Mouse (Mus musculus): ENCODE data around the gene Slc8b1. TPM values are rescaled to one million over a fixed set of nuclear protein-coding genes. Genes with fewer than 3 reads are reported as not detected.

Slc8b1 gene
- polyA plus RNA-seq, 1 experiment from 2014 or later = 2.1 TPM

GRCm38 (mm10) chr5:120574469-120575063 lies 63.6 kb downstream of the Slc8b1 start:
- no peaks in the 10 kb centered on the region; the same call in 1 of the 2 replicates for H3K36me3 ChIP-seq (ENCODE audit: poor library complexity, severe bottlenecking)
- WGBS = 75% methylated on average over 10 of the region's 10 CpGs
- no peak overlapping the region for H3K4me2 ChIP-seq
- H3K27me3 ChIP-seq = no peaks in the 10 kb centered on the region
- no peak overlapping the region for H3K9ac ChIP-seq
- no peaks in the 10 kb centered on the region for H3K9me3 ChIP-seq (replicated peaks)
- ATAC-seq = no peak
- H3K4me1 ChIP-seq = peaks cover 41% of the 10 kb centered on the region
- no peak overlapping the region for H3K27ac ChIP-seq
- no peak overlapping the region for H3K4me3 ChIP-seq

- no peak overlapping the region for H3K9ac ChIP-seq
- H3K4me2 ChIP-seq = no peak overlapping the region
- peaks cover 6% of the 10 kb centered on the region for H3K36me3 ChIP-seq (ENCODE audit: poor library complexity, severe bottlenecking)
- no peak overlapping the region for H3K27ac ChIP-seq
- no peak overlapping the region for H3K4me3 ChIP-seq
- H3K27me3 ChIP-seq = no peaks in the 10 kb centered on the region
- H3K4me1 ChIP-seq = peaks cover 28% of the 10 kb centered on the region
- no peak for ATAC-seq
- H3K9me3 ChIP-seq (replicated peaks) = no peaks in the 10 kb centered on the region
- WGBS = 83% methylated on average over 11 of the region's 11 CpGs
These were observed 65.9 kb downstream of the Slc8b1 start for GRCm38 (mm10) chr5:120576781-120577301.

- 66% methylated on average over 10 of the region's 10 CpGs for WGBS
- H3K9ac ChIP-seq = no peak overlapping the region
- H3K4me3 ChIP-seq = no peak overlapping the region
These were observed 67.0 kb downstream of the Slc8b1 start for GRCm38 (mm10) chr5:120577935-120578441.

GRCm38 (mm10) chr5:120578504-120579081 lies 67.6 kb downstream of the Slc8b1 start:
- no peak overlapping the region for H3K4me3 ChIP-seq
- no peaks in the 10 kb centered on the region for H3K9me3 ChIP-seq (replicated peaks)
- no peak overlapping the region for H3K4me2 ChIP-seq
- ATAC-seq = no peak
- H3K27ac ChIP-seq = peak overlapping the region; percentile 66; the same call in 1 of the 2 replicates
- no peak overlapping the region for H3K9ac ChIP-seq
- peaks cover 27% of the 10 kb centered on the region for H3K4me1 ChIP-seq
- H3K27me3 ChIP-seq = no peaks in the 10 kb centered on the region
- WGBS = 67% methylated on average over 12 of the region's 12 CpGs
- peaks cover 21% of the 10 kb centered on the region for H3K36me3 ChIP-seq (ENCODE audit: poor library complexity, severe bottlenecking)

More at GRCm38 (mm10) chr5:120577935-120578441, 67.0 kb downstream of the Slc8b1 start:
- no peaks in the 10 kb centered on the region for H3K9me3 ChIP-seq (replicated peaks)
- H3K27ac ChIP-seq = 0 out of 2 replicates have a peak overlapping the region, but pooled peaks have one; percentile 14
- no peak overlapping the region for H3K4me2 ChIP-seq
- peaks cover 27% of the 10 kb centered on the region for H3K4me1 ChIP-seq
- no peak for ATAC-seq
- no peaks in the 10 kb centered on the region for H3K27me3 ChIP-seq
- peaks cover 15% of the 10 kb centered on the region for H3K36me3 ChIP-seq (ENCODE audit: poor library complexity, severe bottlenecking)

GRCm38 (mm10) chr5:120579211-120579897 lies 68.4 kb downstream of the Slc8b1 start:
- WGBS = 72% methylated on average over 26 of the region's 26 CpGs
- Histone ChIP-seq H3K4me3 (no peak overlapping the region), H3K27ac (peak overlapping the region; percentile 66), H3K4me2 (no peak overlapping the region), H3K36me3 (ENCODE audit: poor library complexity, severe bottlenecking) (peaks cover 29% of the 10 kb centered on the region), H3K27me3 (no peaks in the 10 kb centered on the region), H3K9me3 (replicated peaks) (no peaks in the 10 kb centered on the region), H3K4me1 (peaks cover 27% of the 10 kb centered on the region), H3K9ac (no peak overlapping the region)
- ATAC-seq = peak; percentile 10; the same call in 1 of the 2 replicates

GRCm38 (mm10) chr5:120579898-120580626 lies 69.1 kb downstream of the Slc8b1 start:
- no peaks in the 10 kb centered on the region for H3K27me3 ChIP-seq
- no peak overlapping the region for H3K9ac ChIP-seq
- no peak overlapping the region for H3K4me2 ChIP-seq
- peak overlapping the region; percentile 66; the same call in 1 of the 2 replicates for H3K27ac ChIP-seq
- WGBS = 81% methylated on average over 26 of the region's 26 CpGs
- peaks cover 33% of the 10 kb centered on the region for H3K36me3 ChIP-seq (ENCODE audit: poor library complexity, severe bottlenecking)
- no peaks in the 10 kb centered on the region for H3K9me3 ChIP-seq (replicated peaks)
- peak; percentile 50; the same call in 1 of the 2 replicates for ATAC-seq
- H3K4me3 ChIP-seq = no peak overlapping the region
- H3K4me1 ChIP-seq = peaks cover 32% of the 10 kb centered on the region

- WGBS = 90% methylated on average over 9 of the region's 9 CpGs
- no peak for ATAC-seq
- H3K27ac ChIP-seq = no peak overlapping the region
These were observed 71.0 kb downstream of the Slc8b1 start for GRCm38 (mm10) chr5:120582002-120582401.

GRCm38 (mm10) chr5:120583511-120583910 lies 72.5 kb downstream of the Slc8b1 start:
- WGBS = 88% methylated on average over 4 of the region's 4 CpGs
- Histone ChIP-seq H3K27me3 (no peaks in the 10 kb centered on the region), H3K4me1 (peaks cover 47% of the 10 kb centered on the region), H3K4me2 (no peak overlapping the region), H3K4me3 (no peak overlapping the region), H3K36me3 (ENCODE audit: poor library complexity, severe bottlenecking) (peaks cover 33% of the 10 kb centered on the region), H3K9ac (no peak overlapping the region), H3K9me3 (replicated peaks) (no peaks in the 10 kb centered on the region), H3K27ac (no peak overlapping the region)
- ATAC-seq = no peak

More at GRCm38 (mm10) chr5:120582002-120582401, 71.0 kb downstream of the Slc8b1 start:
- Histone ChIP-seq H3K4me3 (no peak overlapping the region), H3K4me2 (no peak overlapping the region), H3K9me3 (replicated peaks) (no peaks in the 10 kb centered on the region), H3K36me3 (ENCODE audit: poor library complexity, severe bottlenecking) (peaks cover 33% of the 10 kb centered on the region), H3K27me3 (no peaks in the 10 kb centered on the region), H3K9ac (no peak overlapping the region), H3K4me1 (peaks cover 44% of the 10 kb centered on the region)

Other genes starting within 250 kb of the Slc8b1 start
- gene Lhx5, start 79.5 kb upstream of the Slc8b1 start, polyA plus RNA-seq (2015; fragmentation: Nextera tagmentation; extraction: Ambion mirVana) = 9.6 and 16.0 TPM in 2 replicates
- gene Sdsl, start 38.4 kb upstream of the Slc8b1 start, polyA plus RNA-seq (2015; fragmentation: Nextera tagmentation; extraction: Ambion mirVana) = 4.8 and 5.1 TPM in 2 replicates
- gene Sds, start 34.6 kb upstream of the Slc8b1 start, polyA plus RNA-seq (2015; fragmentation: Nextera tagmentation; extraction: Ambion mirVana) = not detected in 2 replicates
- gene Plbd2, start 7.5 kb upstream of the Slc8b1 start, polyA plus RNA-seq (2015; fragmentation: Nextera tagmentation; extraction: Ambion mirVana) = 22.8 and 22.9 TPM in 2 replicates
- gene Tpcn1, start 77.5 kb downstream of the Slc8b1 start, polyA plus RNA-seq (2015; fragmentation: Nextera tagmentation; extraction: Ambion mirVana) = 14.8 and 15.8 TPM in 2 replicates
- 1.1 and 2.3 TPM in 2 replicates for gene Iqcd, start 77.8 kb downstream of the Slc8b1 start, polyA plus RNA-seq (2015; fragmentation: Nextera tagmentation; extraction: Ambion mirVana)
- 19.0 TPM in 2 replicates for gene Rita1, start 101.4 kb downstream of the Slc8b1 start, polyA plus RNA-seq (2015; fragmentation: Nextera tagmentation; extraction: Ambion mirVana)
- 45.3 and 48.0 TPM in 2 replicates for gene Ddx54, start 101.6 kb downstream of the Slc8b1 start, polyA plus RNA-seq (2015; fragmentation: Nextera tagmentation; extraction: Ambion mirVana)
- gene Cfap73, start 123.1 kb downstream of the Slc8b1 start, polyA plus RNA-seq (2015; fragmentation: Nextera tagmentation; extraction: Ambion mirVana) = 0.65 TPM in 1 of 2 replicates, not detected in the other
- gene Rasal1, start 137.6 kb downstream of the Slc8b1 start, polyA plus RNA-seq (2015; fragmentation: Nextera tagmentation; extraction: Ambion mirVana) = 0.27 and 0.79 TPM in 2 replicates
- 17.9 and 18.1 TPM in 2 replicates for gene Dtx1, start 200.8 kb downstream of the Slc8b1 start, polyA plus RNA-seq (2015; fragmentation: Nextera tagmentation; extraction: Ambion mirVana)
- gene Oas2, start 238.7 kb downstream of the Slc8b1 start, polyA plus RNA-seq (2015; fragmentation: Nextera tagmentation; extraction: Ambion mirVana) = 0.09 TPM in 1 of 2 replicates, not detected in the other